Mouse (Mus musculus) layer of hippocampus, postnatal 10 days (tissue): Measurements from ENCODE around the gene Acsm4. TPM values are rescaled to one million over a fixed set of nuclear protein-coding genes. Genes with fewer than 3 reads are reported as not detected.

ENCODE experiments used
- DNase-seq, 2 experiments: peaks; one replicate each; pipeline ENCODE4 v3.0.0; 2021; ENCODE audit warnings: low spot score in 2 of 2
- total RNA-seq, 2 experiments: library from RNA; stranded (reverse); gene quantifications; 2 replicates each; pipeline ENCODE4 v1.2.3; 2021

The Acsm4 gene
- total RNA-seq, 2 experiments from 2014 or later: not detected

- no peak for DNase-seq
These were observed 72.4 kb downstream of the Acsm4 start for GRCm38 (mm10) chr7:119762166-119762697.

Other genes starting within 250 kb of the Acsm4 start
- gene Gp2, start 230.7 kb upstream of the Acsm4 start, total RNA-seq: not detected
- gene Umod, start 210.7 kb upstream of the Acsm4 start, total RNA-seq: not detected
- under 1 TPM; 0.22 to 0.34 TPM for gene Acsm5, start 170.6 kb upstream of the Acsm4 start, total RNA-seq
- gene Pdilt, start 166.5 kb upstream of the Acsm4 start, total RNA-seq: not detected
- gene Acsm2, start 135.7 kb upstream of the Acsm4 start, total RNA-seq: not detected
- gene Acsm1, start 83.0 kb upstream of the Acsm4 start, total RNA-seq: not detected
- 10 to 100 TPM; 44.1 to 46.0 TPM for gene Thumpd1, start 30.8 kb downstream of the Acsm4 start, total RNA-seq
- gene Acsm3, start 70.9 kb downstream of the Acsm4 start, total RNA-seq: not detected
- gene Rexo5, start 104.0 kb downstream of the Acsm4 start, total RNA-seq: 1 to 10 TPM; 3.6 to 4.6 TPM
- gene Eri2, start 104.0 kb downstream of the Acsm4 start, total RNA-seq: 1 to 10 TPM; 7.1 to 9.6 TPM
- 1 to 10 TPM; 7.3 to 8.9 TPM for gene Lyrm1, start 205.8 kb downstream of the Acsm4 start, total RNA-seq
- 10 to 100 TPM; 23.3 to 24.0 TPM for gene Dcun1d3, start 206.3 kb downstream of the Acsm4 start, total RNA-seq